Mouse (Mus musculus) neural tube, embryonic 10.5 days (tissue): ENCODE measurements around the gene Parp9.
"Not testable (repeated sequence)": the region's sequence is repeated elsewhere in the genome, so short reads cannot be mapped to it uniquely, and the experiment has no call there.

Experiments
- DNase-seq: peaks from one replicate; pipeline ENCODE4 v3.0.0-alpha.2; 2017; ENCODE audit warnings: low spot score; ENCODE audit errors: extremely low spot score

Parp9 gene

DNA sequence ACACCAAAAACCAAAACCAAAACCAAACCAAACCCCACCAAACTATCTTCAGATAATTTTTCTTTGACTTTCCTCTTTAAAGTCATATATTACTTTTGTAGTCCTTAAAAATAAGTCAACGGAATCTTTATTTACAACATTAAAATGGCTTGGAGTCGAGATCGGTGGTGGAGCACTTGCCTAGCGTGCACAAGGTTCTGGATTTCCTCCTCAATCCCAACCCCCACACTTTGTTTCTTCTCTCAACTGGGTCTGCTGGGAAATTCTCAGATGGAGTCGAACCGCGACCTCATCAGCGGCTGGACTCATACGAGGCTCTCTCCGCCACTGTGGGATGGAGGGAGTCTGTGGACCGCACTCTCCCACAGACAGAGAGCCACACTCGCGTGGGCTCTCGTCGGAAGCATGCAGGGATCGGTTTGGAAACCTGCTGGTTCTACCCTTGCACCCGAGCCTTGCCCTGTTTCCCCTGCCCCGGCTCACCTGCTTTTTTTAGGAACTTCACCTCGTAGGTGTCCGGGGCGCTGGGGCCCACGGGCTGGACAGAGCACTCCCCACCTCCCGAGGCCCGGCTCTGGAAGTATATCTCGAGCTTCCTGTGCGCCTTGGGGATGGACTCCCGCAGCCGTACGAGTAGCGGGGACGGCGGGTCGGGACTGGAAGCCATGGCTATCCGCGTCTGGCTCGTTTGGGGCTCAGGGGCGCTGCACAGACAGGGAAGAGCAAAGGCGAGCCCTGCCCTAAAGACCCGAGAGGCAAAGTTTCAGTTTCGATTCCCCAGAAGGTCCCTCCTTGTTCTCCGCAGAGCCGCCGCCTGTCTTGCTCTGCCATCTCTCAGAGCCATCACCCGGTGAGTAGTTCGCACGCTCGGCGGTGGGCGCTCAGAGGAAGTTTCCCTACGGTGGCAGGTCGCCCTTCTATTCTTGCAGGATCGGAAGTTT is at the start of gene Parp9, which contains the start of gene Dtx3l:
Gene Parp9, plus strand, starts transcription at position 260 of the 941 bp plus-strand sequence.
Gene Dtx3l, minus strand, starts transcription at position 941 of the 941 bp plus-strand sequence.
- peak; percentile 69 for DNase-seq

DNA sequence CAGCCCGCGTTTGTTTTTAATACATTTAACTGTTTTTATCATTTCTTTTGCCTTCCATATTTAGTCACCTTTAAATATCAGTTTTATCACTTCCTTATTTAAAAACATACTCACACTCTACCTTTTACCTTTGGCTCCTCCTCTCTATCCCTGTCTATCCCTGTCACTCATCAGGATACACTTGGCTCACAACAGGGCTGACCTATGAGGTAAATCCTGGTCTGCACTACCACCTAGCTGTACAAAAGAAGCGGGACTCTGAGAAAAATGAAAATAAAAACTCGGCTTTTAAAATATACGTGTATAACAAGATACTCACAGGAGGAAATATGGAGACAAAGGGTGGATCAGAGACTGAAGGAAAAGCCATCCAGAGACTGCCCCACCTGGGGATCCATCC is 49.4 kb upstream of the Parp9 start:
- no peak for DNase-seq

DNA sequence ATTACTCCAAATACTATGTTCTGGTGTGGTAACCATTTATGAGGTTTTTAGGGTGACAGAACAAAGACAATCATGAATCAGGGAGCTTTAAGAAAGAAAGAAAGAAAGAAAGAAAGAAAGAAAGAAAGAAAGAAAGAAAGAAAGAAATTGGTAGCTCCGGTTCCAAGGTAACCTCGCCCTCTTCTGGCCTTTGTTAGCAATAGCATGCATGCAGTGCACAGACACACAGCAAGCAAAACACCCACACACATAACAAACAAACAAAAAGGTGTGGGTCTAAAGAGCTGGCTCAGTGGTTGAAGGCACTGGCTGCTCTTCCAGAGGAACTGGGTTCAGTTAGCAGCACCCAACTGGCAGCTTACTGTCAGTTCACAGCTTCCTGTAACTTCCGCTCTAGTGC is 47.6 kb upstream of the Parp9 start:
- DNase-seq, result no peak

DNA sequence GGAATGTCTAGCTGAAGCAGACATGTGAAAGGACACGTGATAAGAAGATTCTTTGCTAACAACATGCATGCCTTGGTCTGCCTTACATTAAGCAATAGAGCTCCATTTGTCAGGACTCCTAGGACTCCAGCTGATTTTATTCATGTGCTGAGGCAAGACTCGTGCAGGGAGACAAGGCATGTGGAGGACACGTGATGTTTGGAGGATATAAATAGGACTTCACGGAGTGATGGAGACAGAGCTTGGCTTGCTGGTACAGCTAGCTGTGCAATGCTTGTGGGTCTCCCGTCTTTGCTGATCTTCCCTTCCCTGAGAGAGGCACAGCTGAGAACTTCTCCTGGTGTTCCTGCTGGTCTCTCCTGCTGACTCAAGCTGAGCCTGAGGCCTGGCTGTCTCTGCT is 46.7 kb upstream of the Parp9 start:
- DNase-seq, result not testable (repeated sequence)

DNA sequence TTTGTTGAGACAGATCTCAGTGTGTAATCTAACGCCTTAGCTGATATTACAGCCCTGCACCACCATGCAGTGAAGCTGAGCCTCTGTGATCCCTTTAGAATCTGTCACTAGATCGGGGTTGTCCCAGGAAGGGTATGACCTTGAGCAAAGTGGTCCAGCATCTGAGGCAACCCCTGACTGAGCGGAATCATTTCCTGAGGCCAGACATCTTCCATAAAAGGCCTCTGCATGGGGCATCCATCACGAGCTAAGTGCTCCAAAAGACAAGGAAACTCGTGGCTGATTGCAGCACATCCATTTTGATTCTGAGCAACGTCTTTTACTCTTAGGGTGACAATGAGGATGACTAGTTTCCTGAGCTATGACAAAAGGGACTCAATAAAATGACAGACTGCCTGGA is 43.3 kb upstream of the Parp9 start:
- DNase-seq, result no peak

DNA sequence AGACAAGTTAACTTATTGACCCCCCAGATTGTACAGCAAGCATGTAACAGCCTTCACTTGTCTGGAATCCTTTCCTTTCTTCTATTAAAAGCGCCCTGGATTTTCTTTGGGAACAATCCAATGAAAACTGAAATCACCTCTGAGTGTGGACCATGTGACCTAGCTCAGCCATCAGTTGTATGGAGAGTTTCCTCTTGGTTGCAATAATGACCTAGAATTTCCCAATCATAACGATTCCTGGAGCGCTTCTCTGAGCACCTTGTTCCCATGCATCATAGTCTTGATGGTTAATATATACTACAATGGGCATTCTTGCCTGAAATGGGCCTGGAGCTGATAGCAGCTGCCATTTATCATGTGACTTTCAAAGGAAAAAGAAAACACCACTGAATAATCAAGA is 37.7 kb upstream of the Parp9 start:
- DNase-seq, result no peak

DNA sequence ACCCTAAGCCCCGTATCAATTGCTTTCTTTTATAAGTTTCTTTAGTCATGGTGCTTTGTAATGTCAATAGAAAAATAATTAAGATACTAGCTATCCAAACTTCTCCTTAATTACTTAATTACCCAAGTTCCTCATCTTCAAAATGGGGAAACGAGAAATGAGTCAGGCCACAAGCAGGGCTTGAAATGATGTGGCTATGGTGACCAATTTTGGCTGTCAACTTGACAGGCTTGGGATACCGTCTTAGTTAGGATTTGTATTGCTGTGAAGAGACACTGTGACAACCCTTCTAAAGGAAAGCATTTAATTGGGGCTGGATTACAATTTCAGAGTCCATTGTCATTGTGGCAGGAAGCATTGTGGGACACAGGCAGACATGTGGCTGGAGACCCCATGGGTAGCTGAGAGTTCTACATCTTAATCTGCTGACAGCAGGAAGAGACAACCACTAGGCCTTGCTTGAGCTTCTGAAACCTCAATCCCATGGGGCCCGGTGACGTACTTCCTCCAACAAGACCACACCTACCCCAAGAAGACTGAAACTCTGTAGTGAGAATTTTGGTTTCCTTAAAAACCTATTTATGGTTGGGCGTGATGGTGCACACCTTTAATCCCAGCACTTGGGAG is 35.1 kb upstream of the Parp9 start:
- no peak for DNase-seq

DNA sequence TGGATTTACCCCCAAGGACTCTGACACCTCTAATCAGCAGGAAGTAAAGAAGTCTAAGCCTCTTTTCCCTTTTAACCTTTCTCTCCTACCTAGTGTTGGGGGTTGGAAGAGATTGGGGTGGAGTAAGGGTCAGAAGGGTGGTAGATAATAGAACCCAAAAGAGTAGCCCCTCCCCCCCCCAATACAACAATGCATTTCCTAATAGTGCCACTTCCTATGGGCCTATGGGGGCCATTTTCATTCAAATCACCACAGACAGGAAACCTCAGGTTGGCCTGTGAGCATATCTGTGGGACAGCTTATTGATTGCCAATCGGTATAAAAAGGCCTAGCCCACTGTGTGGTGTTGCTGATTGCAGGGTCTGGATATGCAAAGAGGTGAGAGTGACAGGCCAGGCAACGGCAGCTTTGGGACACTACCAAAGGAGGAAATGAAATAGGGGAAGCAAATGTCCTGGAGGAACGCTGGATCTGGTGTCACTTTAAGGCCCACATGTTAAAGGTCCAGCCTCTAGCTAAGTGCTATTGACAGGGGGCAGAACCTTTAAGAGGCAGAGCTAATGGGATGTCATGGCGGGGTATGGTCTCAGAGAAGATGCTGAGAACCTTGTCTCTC is 34.0 kb upstream of the Parp9 start:
- DNase-seq, result no peak

DNA sequence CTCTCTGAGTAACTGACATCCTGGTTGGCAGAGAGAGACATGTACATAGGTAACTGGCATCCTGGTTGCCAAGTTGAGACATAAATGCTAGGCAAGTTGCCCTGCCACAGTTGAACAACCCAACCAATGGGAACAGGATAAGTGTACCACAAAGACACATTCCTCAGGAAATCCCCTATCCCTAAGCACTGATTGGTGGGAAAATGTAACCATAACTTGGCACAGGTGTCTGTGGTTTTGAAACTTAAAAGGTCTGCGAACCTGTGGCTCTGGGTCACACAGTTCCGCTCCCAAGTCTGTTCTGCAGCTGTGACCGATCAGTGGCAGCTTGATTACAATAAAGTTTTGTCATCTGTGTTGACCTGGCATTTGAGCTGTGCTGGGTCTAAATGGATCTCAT is 32.9 kb upstream of the Parp9 start:
- DNase-seq, result no peak

DNA sequence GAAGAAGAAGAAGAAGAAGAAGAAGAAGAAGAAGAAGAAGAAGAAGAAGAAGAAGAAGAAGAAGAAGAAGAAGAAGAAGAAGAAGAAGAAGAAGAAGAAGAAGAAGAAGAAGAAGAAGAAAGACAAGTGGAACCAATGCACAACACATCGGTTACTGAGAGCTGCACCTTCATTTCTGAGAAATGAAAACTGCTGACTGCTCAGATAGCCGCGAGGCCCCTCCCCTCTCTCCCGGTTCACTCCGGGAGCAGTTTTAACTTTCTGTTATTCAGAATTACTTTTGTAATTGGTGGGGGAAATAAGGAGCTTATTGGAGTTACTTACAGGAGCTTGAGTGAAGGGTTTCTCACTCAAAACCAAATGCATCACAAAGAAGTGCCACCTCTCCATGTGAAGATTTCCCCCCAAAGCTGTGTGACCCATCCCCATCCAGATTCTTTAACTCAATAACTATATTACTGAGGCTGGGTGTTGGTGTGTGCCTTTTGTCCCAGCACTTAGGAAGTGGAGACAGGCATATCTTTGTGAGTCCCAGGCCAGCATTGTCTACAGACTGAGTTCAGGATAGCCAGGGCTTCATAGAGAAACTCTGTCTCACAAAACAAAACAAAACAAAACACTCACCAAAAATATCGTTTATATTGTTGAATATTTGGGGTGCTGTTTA is 32.3 kb upstream of the Parp9 start:
- no peak for DNase-seq

DNA sequence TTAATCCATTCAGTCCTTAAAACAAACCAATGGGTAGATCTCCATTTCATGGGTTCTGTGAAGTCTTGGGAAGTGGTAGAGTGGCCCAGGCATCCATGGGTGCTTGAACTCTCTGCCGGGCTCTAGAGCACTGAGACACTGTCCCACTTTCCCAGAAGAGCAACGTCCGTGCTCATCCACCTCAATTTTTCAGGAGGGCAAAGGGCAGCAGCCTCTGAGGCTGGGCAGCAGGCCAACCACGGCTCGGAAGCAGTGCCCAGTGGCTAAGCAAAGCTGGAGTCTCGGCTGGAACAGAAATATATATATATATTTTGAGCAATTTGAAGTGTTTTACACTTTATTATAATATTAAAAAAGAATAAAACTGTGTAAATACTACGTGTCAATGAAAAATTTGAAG is 31.4 kb upstream of the Parp9 start:
- DNase-seq, result no peak

DNA sequence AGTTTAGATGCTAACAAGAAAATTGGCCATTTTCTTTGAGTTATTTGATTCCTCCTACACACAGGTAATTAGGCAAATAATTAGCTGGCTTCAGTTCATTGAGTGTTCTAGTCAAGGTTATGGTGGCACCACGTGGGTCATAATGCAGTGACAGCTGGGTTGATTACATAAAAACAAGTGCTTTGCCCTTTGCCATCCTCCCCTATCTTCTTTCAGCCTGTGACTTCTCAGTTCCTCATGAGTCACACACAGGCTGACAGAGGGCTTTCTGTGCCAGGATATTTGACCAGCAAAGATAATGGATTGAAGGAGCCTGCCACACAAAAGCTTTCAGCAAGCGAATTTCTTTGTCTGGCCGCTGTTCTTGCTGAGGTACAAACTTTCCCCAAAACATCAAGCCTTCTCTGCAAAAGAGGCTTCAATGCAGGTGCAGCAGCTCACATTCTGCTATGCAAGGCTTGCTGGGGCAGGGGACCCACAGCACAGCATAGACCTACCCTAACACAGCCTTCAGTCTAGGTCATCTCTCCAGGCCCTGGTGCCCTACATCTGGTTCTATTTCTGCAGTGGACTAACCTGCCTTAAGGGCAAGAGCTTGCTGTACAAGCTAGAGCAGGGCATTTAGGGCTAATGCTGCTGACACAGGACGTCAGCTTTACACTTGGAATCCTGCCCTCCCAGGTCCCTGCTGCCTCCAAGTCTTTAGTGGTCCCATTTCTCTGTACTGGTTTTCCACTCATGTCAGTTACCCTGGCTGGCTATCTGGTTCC is 30.7 kb upstream of the Parp9 start:
- DNase-seq, result no peak

DNA sequence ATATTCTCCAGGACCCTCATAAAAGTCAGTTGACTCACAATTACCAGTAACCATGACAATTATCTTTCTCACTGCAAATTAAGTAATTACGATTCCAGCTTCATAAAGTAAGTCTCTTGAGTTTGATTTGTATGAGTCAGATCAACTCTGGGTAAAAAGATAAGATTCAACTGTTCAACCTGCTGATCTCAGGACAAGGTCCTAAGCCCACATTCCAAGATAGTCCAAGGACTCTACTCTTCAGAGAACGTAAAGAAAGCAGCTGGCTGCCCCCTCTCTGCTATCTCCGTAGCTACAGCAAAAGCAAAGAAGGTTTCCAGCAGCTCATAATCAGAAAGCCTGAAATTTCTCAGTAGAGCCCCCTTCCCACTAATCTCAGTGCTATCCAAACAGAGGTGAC is 26.8 kb upstream of the Parp9 start:
- no peak for DNase-seq

DNA sequence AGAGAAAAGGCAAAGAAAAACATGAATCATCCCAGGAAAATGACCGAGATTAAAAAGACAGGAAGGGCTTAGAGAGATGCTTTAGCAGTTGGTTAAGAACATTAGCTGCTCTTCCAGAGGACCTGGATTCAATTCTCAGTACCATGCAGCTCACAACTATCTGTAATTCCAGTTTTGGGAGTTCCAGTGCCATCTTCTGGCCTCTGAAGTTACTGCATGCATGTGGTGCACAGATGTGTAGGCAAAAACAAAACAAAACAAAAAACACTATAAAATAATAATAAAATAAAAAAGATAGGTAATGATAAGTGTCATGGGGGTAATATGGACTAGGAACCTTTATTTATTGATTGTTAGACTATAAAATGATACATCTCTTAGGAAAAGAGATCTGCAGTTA is 24.7 kb upstream of the Parp9 start:
- DNase-seq, result no peak

DNA sequence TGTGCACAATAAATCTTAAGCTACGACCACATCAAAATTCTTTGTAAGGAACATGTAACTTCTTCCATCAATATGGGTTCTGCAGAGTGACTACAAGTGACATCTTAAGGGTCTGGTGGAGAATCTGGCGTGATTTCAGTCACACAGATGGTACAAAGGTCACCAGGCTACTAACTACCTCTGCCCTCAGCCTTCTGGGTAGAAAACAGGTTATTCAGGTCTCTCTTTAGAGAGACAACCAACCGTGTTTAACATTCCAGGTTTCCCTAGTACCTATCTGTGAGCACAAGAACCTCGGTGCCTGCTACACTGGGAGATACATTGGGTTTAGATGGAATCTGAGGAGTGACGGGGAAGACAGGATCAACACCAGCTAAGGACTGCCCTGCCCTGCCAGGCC is 24.0 kb upstream of the Parp9 start:
- no peak for DNase-seq

DNA sequence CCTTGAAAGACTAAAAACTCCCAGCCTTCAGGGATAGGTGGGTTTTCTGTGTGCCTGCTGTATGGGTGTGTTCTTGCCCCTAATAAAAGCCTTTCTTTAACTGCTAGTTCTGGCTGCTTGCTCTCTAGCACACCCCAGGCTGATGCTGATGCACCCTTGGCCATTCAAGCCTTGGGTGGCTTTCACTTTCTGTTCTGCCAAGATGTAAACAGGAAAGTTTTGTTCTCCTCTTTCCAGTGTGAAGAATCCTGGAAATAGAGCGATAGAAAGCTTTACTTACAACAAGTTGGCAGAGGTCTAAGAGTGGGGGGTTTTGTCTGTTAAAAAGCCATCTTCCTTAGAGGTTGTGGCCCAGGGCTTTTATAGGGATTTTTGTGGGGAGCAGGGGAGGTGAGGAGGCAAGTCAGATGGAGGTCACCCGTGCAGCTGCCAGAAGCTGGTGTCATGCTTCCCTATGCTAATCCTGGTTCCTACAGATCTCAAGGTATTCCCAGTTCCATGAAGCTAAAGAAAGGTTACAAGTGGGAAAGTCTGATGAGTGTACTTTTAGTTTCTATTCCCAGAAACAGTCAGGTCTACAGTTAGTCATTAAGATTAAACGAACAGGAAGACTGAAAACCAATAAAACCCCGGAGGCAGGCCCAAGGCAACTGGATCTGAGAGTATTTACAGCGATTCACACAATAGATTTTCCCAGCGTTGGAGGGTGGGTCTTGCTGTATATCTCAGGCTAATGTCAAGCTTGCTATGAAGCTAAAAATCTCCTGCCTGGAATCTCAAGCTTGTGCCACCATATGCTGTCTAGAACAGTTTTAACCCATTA is 19.3 kb upstream of the Parp9 start:
- DNase-seq, result no peak

DNA sequence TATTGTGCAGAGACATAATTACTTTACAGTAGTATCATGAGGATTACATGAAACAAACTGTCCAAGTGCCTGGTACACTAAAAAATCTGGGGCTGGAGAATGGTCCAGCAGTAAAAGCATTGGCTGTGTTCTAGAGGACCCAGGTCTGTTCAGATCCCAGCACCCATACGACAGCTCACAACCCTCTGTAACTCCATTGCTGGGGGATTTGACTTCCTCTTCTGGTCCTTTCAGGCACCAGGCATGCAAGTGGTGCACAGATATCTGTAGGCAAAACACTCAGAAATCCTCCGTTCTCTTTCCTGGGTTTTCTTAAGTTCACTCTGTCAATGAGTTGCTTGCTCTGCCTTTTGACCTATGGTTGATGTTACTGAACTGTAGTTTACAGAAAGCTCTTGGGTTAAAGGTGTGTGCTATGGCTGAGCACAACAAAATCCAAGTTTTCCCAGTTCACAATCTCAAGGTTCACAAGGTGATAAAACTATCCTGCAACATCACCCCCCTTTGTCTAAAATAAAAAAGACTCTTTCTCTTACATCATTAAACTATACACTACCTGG is 16.5 kb upstream of the Parp9 start:
- no peak for DNase-seq

DNA sequence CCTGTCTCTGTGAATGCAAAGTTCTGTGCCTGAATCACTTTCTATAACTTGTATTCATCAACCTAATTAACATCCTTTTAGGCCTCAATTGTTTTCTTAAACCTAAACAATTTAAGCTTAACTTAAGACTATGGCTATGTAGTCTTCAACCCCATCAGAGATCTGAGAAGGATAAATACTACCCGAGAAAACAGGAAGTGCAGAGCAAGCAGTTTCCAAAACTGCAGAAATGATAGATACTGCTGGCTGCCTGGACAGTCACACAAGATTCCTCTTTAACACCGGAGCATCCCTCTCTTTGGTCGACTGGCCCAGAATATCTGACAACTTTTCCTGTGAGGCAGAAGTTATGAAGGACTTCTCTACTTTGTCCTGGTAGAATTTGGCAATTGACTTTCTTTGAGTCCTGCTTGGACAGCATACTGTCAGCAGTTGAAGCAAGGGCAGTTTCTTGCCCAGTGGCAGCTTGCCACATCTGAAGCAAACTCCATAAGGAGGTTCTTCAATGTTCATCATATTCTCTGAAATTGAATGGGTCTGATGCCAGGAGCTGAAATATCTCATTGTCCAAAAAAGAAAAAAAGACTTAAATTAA is 15.9 kb upstream of the Parp9 start:
- DNase-seq, result no peak

DNA sequence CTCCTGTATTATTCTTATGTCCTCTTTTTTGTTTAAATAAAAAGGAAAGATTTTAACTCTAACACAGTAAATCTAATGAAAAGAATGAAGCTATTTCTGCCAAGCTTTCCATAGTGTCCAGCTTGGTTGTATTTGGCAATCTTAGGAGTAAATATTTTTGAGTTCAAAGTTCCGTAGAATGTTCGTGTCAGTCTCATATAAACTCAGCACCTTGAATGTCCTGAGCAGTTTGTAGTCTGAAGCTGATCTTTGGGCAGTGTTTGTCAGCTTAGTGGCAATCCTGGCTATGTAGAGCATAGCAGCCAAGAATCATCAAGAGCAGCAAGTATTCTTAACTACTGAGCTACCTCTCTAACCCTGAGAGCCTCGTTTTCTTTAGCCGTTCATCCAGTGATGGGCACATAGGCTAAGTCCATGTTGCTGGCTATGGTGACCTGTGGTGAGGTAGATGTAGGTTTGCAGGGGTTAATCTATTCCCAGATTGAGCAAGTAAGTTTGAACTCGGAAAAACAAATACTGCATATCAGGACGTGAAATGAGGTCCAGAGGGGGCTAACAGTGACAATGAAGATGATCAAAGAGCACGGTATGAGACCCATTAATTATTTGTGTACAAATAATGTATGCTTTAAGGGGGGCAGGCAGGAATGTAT is 14.6 kb upstream of the Parp9 start:
- DNase-seq, result no peak
